Mouse (Mus musculus) heart, postnatal 0 days (tissue): ENCODE results near the gene Ncor2.

Experiments
- CTCF ChIP-seq: IDR thresholded peaks from 2 replicates; pipeline ENCODE4 v1.5.1; 2016; ENCODE audit warnings: antibody characterized with exemption, control low read depth, low read depth
- EP300 ChIP-seq: IDR thresholded peaks from 2 replicates; pipeline ENCODE4 v1.6.1; 2016; ENCODE audit warnings: antibody characterized with exemption, low read depth

- TF ChIP-seq CTCF (no peak), EP300 (no peak)
Measured at GRCm38 (mm10) chr5:125226229-125226634, 47.2 kb upstream of the Ncor2 start.
